29 mouse cellular contexts compared by ENCODE assay signal in genomic region chr3:50830926-50831325, GRCm38 (mm10).
DNase-seq lines count a peak whose midpoint lies in the region; ATAC-seq and TF ChIP-seq lines count a peak whose summit lies in the region.
"Had no signal": no experiment of that assay in that cellular context is flagged by ENCODE, and none has a peak within 500 bp of the region (broad histone marks: within the 10 kb centered on the region; RNA-seq: fewer than 3 reads in every experiment).

No protein-coding gene starts in this region.

- H3K9me3 ChIP-seq in midbrain, embryonic 11.5 days (ENCODE audit: control insufficient read depth, low read length), result no peaks in the 10 kb centered on the region
- no peaks in the 10 kb centered on the region for H3K9me3 ChIP-seq in midbrain, embryonic 15.5 days
- H3K9me3 ChIP-seq: embryonic facial prominence, embryonic 10.5 days; embryonic facial prominence, embryonic 13.5 days; forebrain, embryonic 12.5 days; forebrain, embryonic 15.5 days; heart, embryonic 15.5 days had no signal

- DNase-seq in cerebellum, adult 2 months, result no peak
- DNase-seq in midbrain, embryonic 11.5 days (ENCODE audit: low spot score, missing footprints), result peak; percentile 41
- DNase-seq in thymus, adult 2 months, result no peak
- no peak for DNase-seq in thymus, postnatal 36 days
- DNase-seq: adrenal gland, adult 8-10 months; adrenal gland, postnatal 25 days; cerebellum, adult 11 months; cerebellum, adult 8-10 months; cerebellum, postnatal 10 days; cerebellum, postnatal 36 days; embryo, embryonic 11 days; gastrocnemius, adult 2 months; gastrocnemius, postnatal 14 days; heart, adult 18-20 months; heart, postnatal 10 days; heart, postnatal 4 days had no signal

- H3K4me2 ChIP-seq in midbrain, embryonic 11.5 days, result no peak overlapping the region
- H3K4me2 ChIP-seq in midbrain, embryonic 15.5 days, result no peak overlapping the region
- H3K4me2 ChIP-seq: embryonic facial prominence, embryonic 13.5 days; forebrain, embryonic 12.5 days; forebrain, embryonic 15.5 days; heart, embryonic 12.5 days; heart, embryonic 15.5 days; hindbrain, embryonic 14.5 days had no signal

- no peak overlapping the region for H3K9ac ChIP-seq in midbrain, embryonic 11.5 days (ENCODE audit: low read length)
- no peak overlapping the region for H3K9ac ChIP-seq in midbrain, embryonic 15.5 days
- H3K9ac ChIP-seq: embryonic facial prominence, embryonic 13.5 days; forebrain, embryonic 12.5 days; forebrain, embryonic 15.5 days; heart, embryonic 12.5 days; heart, embryonic 15.5 days; hindbrain, embryonic 14.5 days had no signal

- no peaks in the 10 kb centered on the region for H3K4me1 ChIP-seq in cerebellum, adult 2 months (ENCODE audit: control insufficient read depth, insufficient read depth, low read length)
- H3K4me1 ChIP-seq in midbrain, embryonic 11.5 days (ENCODE audit: control insufficient read depth, insufficient read depth, low read length), result peaks cover 6% of the 10 kb centered on the region; the same call in 1 of the 2 replicates
- H3K4me1 ChIP-seq in midbrain, embryonic 15.5 days, result peaks cover 9% of the 10 kb centered on the region
- peaks cover 7% of the 10 kb centered on the region for H3K4me1 ChIP-seq in thymus, adult 2 months (replicated peaks; ENCODE audit: control insufficient read depth, insufficient read depth, low read length)
- H3K4me1 ChIP-seq: heart, embryonic 12.5 days; heart, embryonic 15.5 days had no signal

- no peak overlapping the region for H3K27ac ChIP-seq in cerebellum, adult 2 months (ENCODE audit: insufficient read depth, low read length)
- no peak overlapping the region for H3K27ac ChIP-seq in midbrain, embryonic 11.5 days (ENCODE audit: low read depth, low read length)
- no peak overlapping the region for H3K27ac ChIP-seq in midbrain, embryonic 15.5 days
- H3K27ac ChIP-seq in thymus, adult 2 months (ENCODE audit: control insufficient read depth, insufficient read depth, low read length), result peak overlapping the region; percentile 31
- H3K27ac ChIP-seq: embryonic facial prominence, embryonic 10.5 days; embryonic facial prominence, embryonic 13.5 days; forebrain, embryonic 12.5 days; forebrain, embryonic 15.5 days; gastrocnemius, adult 2 months; heart, embryonic 15.5 days; hindbrain, embryonic 14.5 days; hindbrain, postnatal 0 days had no signal

- H3K27me3 ChIP-seq in cerebellum, adult 2 months (ENCODE audit: control insufficient read depth, insufficient read depth, low read length), result no peaks in the 10 kb centered on the region
- no peaks in the 10 kb centered on the region for H3K27me3 ChIP-seq in midbrain, embryonic 11.5 days (ENCODE audit: control insufficient read depth, insufficient read depth, low read length)
- H3K27me3 ChIP-seq in midbrain, embryonic 15.5 days (replicated peaks), result no peaks in the 10 kb centered on the region
- no peaks in the 10 kb centered on the region for H3K27me3 ChIP-seq in thymus, adult 2 months (ENCODE audit: control insufficient read depth, insufficient read depth, low read length)
- H3K27me3 ChIP-seq: embryonic facial prominence, embryonic 13.5 days; forebrain, embryonic 12.5 days; forebrain, embryonic 15.5 days; heart, embryonic 12.5 days; heart, embryonic 15.5 days had no signal

- no peak for ATAC-seq in cerebellum, adult (ENCODE audit: insufficient number of reproducible peaks, low FRiP score, low TSS enrichment)
- no peak for ATAC-seq in midbrain, embryonic 11.5 days (ENCODE audit: low FRiP score)
- ATAC-seq in midbrain, embryonic 15.5 days (replicated peaks), result no peak
- ATAC-seq: activated CD4-positive, CD25-positive, alpha-beta regulatory T cell, adult 4 months; forebrain, embryonic 15.5 days; hindbrain, postnatal 0 days; inflammation-experienced regulatory T-cells, adult 6 months had no signal

- 76% methylated on average over 9 of the region's 9 CpGs for WGBS in cerebellum, adult 2 months
- 88% methylated on average over 9 of the region's 9 CpGs for WGBS in midbrain, embryonic 11.5 days
- WGBS in midbrain, embryonic 15.5 days, result 73% methylated on average over 9 of the region's 9 CpGs
- WGBS in thymus, adult 2 months, result 95% methylated on average over 9 of the region's 9 CpGs

- H3K36me3 ChIP-seq in midbrain, embryonic 11.5 days (ENCODE audit: control insufficient read depth, insufficient read depth, low read length), result no peaks in the 10 kb centered on the region
- no peaks in the 10 kb centered on the region for H3K36me3 ChIP-seq in midbrain, embryonic 15.5 days (replicated peaks)
- H3K36me3 ChIP-seq in thymus, adult 2 months (ENCODE audit: control insufficient read depth, insufficient read depth, low read length), result no peaks in the 10 kb centered on the region
- H3K36me3 ChIP-seq: embryonic facial prominence, embryonic 10.5 days; embryonic facial prominence, embryonic 13.5 days; forebrain, embryonic 12.5 days; forebrain, embryonic 15.5 days; heart, embryonic 12.5 days; heart, embryonic 15.5 days had no signal

- TF ChIP-seq CTCF in cerebellum, adult 2 months (IDR thresholded peaks at IDR 0.05; ENCODE audit: borderline replicate concordance, insufficient read depth, low read depth, low read length), result 0 out of 2 replicates have a peak, but pooled peaks have one; percentile 3
- no peak for TF ChIP-seq CTCF in thymus, adult 2 months (IDR thresholded peaks at IDR 0.05; ENCODE audit: borderline replicate concordance, control insufficient read depth, extremely low read depth, insufficient read depth, low read length, poor library complexity)

- TF ChIP-seq POLR2A in cerebellum, adult 2 months (IDR thresholded peaks at IDR 0.05; ENCODE audit: borderline replicate concordance, insufficient read depth, low read length), result no peak
- no peak for TF ChIP-seq POLR2A in thymus, adult 2 months (IDR thresholded peaks at IDR 0.05; ENCODE audit: control insufficient read depth, extremely low read depth, insufficient read depth, low read length, poor library complexity)

- no peak overlapping the region for H3K4me3 ChIP-seq in cerebellum, adult 2 months (replicated peaks; ENCODE audit: insufficient read depth, low read depth, low read length)
- no peak overlapping the region for H3K4me3 ChIP-seq in midbrain, embryonic 11.5 days (ENCODE audit: low read depth, low read length)
- H3K4me3 ChIP-seq in midbrain, embryonic 15.5 days, result no peak overlapping the region
- H3K4me3 ChIP-seq in thymus, adult 2 months (ENCODE audit: control insufficient read depth, insufficient read depth, low read length), result no peak overlapping the region
- H3K4me3 ChIP-seq: embryonic facial prominence, embryonic 10.5 days; embryonic facial prominence, embryonic 13.5 days; erythroblast, embryonic 14.5 days; forebrain, embryonic 12.5 days; forebrain, embryonic 15.5 days; gastrocnemius, adult 2 months; heart, embryonic 12.5 days; heart, embryonic 15.5 days had no signal
